Mouse (Mus musculus) fibroblast of lung, adult 2 months (primary cell): ENCODE data around the gene Tbrg4.
"Not testable (repeated sequence)": the region's sequence is repeated elsewhere in the genome, so short reads cannot be mapped to it uniquely, and the experiment has no call there.

Source experiments
- DNase-seq: peaks from one replicate; pipeline ENCODE4 v3.0.0-alpha.2; 2011; ENCODE audit warnings: low read depth

The Tbrg4 gene

DNA sequence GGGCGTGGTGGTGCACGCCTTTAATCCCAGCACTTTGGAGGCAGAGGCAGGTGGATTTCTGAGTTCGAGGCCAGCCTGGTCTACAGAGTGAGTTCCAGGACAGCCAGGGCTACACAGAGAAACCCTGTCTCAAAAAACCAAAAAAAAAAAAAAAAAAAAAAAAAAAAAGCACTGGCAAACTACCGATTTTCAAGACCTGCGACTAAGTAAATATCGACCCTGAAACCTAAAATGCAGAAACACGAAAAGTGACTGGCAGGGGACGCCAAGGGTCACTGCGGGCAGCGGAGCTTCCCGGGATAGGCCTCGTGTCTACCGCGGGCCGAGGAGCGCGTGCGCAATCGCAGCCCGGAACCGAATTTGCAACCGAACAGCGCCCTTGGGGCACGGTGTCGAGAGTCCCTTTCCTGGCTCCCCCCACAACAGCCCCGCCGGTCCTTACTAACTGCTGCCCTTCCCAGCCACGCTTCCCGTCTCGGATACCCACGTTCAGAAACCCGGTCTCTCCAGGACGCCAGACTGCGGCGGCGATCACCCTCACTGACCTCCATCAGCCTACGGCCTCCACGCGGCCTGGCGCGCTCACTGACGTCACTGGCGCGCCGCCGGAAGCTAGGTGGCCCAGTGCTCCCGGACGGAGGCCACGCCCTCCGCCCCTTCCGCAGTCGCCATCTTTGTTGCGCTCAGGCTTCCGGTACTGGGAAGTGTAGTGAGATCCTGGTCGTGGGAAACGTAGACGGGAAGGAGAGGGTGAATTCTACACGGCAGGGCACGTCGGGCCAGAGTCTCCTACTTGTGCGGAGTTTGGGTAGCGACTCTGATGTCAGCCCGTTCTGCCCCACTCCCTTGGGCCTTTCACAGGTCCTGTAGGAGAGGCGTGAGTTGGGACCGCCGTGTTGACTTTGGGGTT is at the start of gene Tbrg4:
Tbrg4 (minus strand) TSS at position 590 of the 910 bp plus-strand sequence.
- DNase-seq: peak; percentile 85

DNA sequence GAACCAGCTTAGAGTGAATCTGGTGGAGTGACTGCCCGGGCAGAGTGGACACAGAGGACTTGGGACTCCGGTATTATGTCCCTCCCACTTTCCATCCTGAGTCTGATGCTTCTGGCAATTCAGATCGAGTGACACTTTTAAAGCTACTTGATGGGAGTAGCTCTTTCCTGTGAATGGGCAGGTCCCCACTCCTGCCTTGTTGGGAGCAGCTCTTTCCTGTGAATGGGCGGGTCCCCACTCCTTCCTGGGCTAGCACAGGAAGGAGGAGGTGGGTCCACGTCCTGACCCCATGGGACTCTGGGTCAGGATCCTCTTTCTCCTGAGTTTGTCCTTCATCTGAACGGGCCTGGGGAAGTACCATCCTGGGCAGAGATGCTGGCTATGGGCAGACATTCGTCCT is 49.5 kb upstream of the Tbrg4 start:
- no peak for DNase-seq

DNA sequence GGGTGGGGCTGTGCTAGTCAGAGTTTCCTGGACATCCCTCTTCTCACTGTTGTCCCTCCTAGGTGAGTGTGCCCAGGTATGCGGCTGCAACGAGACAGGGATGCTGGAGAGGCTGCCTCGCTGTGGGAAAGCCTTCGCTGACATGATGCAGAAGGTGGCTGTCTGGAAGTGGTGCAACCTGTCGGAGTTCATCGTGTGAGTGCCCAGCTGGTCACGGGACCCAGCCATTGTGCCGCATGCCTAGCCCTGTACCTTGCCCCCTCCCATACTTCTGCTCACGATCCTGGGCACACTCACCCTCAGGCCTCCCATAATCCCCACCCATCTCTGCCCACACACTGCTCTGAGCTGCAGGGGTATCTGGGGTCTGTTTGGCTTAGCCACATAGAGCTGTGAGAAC is 48.8 kb upstream of the Tbrg4 start:
- no peak for DNase-seq

DNA sequence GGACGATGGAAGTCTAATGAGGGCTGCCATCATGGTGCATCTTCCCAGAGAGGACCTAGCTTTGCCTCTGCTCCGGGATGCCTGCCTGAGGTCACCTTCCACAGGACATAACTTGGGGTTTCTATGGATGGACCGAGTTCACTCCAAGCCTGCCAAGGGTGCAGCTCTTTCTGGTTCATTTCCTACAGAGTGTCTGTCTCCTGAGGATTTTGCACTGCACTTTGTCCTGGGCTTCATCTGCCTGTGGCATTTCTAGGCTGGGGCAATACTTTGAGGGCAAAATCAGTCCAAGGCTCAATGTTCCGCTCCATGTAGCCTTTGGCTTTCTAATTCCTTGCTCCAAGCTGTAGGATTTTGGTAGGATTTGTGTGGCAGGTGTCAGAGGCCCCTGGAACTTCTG is 45.0 kb upstream of the Tbrg4 start:
- no peak for DNase-seq

DNA sequence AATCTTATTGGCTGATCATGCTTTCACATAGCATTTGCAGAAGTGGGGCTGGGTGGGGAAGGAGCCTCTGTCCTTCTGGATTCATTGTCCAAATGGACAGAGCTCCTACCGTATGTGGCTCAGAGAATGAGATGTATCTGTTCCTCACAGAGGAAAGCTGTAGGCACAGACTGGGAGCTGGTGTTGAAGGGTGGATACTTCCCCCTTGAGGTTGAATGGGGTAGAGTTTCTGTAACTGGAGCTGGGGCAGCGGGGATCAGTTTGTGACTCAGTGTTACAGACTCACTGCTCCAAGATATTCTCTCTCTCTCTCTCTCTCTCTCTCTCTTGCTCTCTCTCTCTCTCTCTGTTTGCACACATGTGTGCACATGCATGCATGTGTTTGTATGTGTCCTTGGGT is 44.2 kb upstream of the Tbrg4 start:
- DNase-seq: no peak

DNA sequence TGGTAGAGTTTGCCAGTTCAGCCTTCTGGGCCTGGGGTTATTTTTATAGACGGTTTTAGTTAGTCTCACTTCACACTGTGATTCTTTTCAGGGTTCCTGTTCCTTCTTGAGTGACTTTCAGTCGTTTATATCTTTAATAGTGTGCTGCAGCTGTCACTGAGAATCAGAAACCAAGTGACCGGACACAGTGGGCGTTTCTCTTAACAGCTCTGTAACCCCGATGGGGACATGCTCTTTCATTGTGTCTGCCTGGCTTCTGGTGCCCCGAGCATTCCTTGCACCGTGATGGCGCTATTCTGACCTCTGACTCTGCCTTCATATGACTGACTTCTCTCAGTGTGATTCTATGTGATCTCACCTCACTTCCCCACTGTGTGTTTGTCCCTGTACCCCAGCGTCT is 43.2 kb upstream of the Tbrg4 start:
- DNase-seq: no peak

DNA sequence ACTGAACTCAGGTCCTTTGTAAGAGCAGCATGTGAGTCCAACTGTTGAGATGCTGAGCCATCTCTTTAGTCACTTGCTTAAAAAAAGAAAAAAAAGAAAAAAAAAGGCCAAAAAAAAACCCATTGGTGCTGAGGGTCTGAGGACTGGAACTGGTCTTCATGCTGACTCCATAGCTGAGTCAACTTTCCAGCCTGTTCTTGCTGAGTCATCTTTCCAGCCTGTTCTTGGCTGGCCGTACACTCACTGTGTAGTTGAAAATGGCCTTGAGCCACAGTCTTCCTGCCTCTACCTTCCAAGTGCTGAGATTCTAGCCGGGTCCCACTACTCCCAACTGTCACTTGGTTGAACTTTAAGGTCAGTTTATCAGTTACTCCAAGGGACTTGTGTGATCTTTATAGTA is 40.8 kb upstream of the Tbrg4 start:
- DNase-seq: no peak

DNA sequence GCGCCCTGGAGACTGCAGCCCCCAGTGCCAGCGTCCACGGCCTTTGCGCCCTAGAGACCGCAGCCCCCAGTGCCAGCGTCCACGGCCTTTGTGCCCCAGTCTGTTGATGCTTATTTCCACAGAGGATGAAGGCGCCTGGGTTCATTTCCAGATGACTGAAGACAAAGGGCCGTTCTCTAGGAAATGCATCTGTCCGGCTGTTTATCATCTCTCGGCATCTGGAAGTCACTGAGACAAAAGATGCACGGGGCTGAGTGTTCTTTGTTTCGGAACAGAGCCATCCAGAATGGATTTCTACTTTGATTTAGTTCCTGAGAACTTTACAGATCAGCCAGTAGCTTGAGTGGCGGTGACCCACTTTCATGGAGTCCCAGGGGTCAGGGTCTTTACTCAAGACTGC is 35.3 kb upstream of the Tbrg4 start:
- DNase-seq: no peak

DNA sequence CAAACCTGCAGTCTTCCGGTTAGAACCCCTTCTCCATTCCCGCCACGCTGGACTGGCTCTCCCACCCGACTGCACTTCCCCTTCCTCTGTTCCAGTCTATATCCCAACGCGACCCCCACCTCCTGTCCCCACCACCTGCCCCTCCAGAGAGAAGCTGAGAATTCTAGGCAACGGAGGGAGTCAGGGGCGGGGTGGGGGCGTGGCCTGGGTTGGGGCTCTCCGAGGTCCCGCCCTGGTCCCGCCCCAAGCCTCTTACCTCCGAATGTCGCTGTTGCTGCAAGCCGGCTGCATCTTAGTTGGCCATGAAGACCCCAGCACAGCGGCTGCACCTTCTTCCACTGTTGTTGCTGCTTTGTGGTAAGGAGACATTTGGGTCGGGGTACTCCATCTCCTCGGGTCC is 32.4 kb upstream of the Tbrg4 start, which contains the start of gene Ramp3:
Ramp3 (plus strand) TSS at position 251 of the 400 bp plus-strand sequence.
- DNase-seq: no peak

DNA sequence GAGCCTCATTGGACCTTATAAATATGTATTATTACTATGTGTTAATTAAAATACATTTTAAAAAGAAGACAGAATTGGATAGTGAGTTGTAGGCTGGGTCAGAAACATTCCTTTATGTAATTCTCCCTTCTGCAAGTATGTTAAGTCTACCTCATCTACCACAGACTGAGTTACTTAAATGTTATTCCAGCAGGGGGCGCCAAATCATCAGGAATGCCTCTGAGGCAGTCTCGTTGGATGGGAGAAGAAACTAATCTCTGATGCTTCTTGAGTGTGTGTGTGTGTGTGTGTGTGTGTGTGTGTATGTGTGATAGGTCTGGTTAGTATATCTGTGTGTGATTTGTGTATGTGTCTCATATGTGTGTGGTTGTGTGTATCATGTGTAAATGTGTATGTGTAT is 29.0 kb upstream of the Tbrg4 start:
- peak; percentile 36 for DNase-seq

DNA sequence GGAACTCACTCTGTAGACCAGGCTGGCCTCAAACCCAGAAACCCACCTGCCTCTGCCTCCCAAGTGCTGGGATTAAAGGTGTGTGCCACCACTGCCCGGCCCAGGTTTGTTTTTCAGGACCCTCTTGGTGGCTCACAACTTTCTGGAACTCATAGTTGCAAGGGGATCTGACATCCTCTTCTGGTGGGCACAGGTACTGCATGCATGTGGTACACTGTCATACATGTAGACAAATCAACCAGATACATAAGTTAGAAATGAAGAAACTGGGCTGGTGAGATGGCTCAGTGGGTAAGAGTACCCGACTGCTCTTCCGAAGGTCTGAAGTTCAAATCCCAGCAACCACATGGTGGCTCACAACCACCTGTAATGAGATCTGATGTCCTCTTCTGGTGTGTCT is 27.1 kb upstream of the Tbrg4 start:
- not testable (repeated sequence) for DNase-seq

DNA sequence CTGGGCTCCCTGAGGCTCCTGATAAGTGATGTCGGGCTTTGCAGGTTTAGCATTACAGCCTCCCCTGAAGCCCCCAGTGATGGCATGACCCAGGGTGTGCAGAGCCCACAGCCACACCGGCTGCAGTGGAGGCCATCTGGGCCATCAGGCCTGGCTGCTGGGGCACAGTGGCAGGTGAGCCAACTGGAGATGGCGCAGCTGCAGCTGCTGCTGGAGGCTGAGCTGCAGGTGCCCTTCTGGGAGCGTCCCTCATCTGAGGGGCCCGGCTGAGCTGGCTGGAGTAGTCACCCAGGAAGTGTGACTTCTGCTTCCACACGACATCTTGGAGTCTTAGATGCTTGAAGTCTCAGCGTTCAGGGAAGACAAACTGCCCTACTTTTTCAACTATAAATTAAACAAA is 24.7 kb upstream of the Tbrg4 start:
- DNase-seq: no peak

DNA sequence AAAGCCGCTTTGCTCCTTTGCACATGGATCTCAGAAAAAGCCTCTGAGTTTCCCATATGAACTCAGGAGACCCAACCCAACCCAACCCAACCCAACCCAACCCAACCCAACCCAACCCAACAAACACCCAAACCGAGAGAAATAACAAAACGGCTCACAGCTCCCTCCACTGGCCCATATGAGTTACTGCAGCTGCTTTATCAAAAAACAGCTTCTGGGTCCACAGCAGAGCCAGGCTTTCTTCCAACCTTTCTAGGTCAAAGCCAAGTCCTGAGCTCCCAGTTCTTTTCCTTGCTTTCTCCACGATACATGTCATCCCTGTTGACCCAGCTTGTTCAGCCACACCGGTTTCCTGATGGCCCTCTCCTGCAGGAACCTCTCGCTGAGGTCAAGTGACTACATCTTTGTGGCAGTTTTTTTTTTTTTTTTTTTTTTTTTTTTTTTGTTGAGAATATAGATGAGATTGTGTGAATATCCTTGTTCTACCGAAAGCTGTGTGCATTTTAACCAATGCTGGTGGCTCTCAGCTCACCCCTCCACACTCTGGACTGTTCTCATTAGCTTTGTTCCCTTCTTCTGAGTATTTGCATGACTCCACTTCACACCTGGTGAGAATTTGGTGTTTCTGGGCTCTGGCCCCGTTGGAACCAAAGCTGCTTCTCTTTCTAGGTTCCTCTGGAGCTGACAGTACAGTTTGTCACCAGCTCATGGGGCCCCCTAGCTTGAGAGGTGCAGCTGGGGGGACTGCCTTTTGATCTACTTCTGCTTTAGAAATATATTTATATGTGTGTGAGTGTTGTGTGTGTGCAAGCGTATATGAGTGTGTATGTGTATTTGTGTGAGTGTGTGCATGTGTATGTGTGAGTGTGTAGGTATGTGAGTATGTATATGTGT is 22.2 kb upstream of the Tbrg4 start:
- no peak for DNase-seq

DNA sequence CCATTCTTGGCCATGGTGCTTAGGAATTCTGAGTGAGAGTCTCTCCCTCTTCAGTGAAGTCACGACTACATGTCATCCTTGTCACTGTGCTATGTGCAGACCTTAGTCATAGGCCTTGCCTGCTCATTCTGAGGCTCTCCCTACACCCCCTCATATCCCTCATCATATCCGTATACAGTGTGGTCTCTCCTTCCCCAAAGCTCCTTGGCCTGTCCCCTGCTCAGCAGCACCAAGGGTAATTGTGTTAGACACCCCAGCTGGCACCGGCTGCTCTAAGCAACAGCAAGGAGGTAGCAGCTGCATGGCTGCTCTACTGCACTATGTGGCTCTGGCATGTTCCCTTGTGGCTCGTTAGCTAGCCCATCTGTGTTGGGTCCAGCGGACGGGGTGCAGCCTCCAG is 18.7 kb upstream of the Tbrg4 start:
- no peak for DNase-seq

DNA sequence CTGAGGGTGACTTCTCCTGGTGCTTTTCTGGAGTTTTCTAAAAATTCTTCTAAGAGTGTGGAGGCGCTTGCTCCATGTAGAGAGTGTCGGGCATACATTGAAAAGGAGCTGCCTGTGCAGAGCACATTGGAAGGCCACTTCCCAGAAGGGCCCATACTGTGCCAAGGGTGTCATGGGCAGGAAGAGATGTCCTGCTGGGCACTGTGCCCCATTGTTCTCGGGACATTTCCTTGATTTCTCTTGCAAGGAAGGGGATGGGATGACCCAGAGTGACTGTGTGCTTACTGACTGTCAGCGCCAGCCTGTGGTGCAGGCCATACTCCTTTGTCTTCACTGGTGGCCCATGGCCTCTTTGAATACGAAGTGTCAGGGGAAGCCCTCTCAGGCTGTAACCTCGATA is 13.2 kb upstream of the Tbrg4 start:
- DNase-seq: no peak

DNA sequence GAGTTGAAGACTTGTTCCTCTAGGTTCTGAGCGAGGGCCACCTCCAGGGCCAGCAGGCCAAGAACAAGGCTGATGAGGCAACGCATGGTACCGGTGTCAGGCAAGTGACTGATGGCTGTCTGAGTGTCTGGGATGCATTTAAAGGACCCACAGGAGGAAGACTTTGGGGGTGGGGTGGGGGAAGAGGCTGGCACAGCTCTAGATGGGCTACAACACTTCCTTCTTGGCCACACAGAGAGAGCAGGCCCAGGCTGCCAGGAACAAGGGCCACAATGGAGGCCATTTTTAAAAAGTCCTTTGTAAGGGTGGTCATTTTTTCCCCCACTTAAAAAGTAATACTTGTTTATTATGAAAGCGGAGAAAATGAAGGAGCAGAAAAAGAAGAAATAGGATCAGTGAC is 12.7 kb upstream of the Tbrg4 start, which contains the start of gene Wap:
Wap (minus strand) TSS at position 101 of the 400 bp plus-strand sequence.
- no peak for DNase-seq

DNA sequence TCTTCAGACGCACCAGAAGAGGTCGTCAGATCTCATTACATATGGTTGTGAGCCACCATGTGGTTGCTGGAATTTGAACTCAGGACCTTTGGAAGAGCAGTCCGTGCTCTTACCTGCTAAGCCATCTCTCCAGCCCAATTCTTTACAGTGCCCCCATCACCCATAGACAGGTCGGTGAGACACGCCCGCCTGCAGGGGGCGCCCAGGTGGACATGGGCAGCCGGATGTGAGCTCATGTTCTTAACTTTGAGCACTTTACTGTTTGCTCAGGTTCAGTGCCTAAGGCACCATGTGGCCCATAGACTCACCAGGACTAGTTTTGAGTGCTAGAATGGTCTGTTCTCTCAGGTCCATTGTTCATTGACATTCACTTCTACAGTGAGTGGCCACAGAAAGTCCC is 10.3 kb upstream of the Tbrg4 start:
- DNase-seq: no peak

DNA sequence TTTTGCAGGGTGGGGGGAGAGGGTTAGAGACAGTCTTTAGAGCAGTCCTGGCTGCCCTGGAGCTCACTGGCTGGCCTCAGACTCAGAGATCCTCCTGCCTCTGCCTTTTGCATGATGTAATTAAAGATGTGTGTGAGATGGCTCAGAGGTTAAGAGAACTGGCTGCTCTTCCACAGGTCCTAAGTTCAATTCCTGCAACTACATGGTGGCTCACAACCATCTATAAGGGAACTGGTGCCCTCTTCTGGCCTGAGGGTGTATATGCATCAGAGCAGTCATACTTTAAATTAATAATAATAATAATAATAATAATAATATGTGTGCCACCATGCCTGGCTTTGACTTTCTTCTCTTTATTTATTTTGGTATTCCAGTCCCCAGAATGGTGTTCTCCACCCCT is 3.8 kb upstream of the Tbrg4 start:
- DNase-seq: no peak

DNA sequence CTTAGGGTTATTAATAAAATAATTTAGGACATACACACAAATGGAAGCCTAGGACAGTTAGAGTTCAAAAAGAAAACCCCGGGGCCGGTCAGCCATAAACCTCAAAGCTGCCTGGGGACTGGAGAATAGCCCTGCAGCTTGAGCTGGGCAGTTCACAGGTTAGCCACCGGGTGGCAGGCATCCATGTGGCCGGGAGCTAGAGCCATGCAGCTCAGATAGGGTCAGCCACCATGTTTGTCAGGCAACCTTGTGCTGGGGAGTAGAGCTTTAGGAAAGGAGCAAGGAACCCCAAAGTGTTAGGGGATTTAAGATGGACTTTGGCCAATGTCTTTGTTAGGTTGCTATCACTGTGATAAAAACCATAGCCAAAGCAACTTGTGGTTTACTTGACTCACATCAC is 2.7 kb upstream of the Tbrg4 start:
- no peak for DNase-seq

DNA sequence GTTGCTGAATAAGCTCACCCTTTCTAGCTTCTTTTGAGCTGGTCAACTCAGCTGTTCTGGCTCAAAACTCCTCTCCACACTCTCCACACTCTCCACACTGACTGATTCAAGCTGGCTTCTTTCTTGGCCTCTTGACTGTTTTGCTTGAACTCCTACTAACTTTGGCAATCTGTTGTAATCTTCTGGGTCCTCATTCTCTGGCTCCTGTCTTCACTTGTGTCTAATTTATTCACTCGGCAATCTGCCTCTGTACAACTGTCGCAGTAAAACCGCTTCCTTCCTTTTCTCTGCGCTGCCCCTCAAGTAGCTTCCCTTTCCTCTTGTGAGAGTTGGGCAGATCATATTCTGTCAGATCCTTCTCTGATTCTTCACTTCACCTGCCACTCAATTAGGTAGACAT is 1.9 kb upstream of the Tbrg4 start:
- DNase-seq: no peak

DNA sequence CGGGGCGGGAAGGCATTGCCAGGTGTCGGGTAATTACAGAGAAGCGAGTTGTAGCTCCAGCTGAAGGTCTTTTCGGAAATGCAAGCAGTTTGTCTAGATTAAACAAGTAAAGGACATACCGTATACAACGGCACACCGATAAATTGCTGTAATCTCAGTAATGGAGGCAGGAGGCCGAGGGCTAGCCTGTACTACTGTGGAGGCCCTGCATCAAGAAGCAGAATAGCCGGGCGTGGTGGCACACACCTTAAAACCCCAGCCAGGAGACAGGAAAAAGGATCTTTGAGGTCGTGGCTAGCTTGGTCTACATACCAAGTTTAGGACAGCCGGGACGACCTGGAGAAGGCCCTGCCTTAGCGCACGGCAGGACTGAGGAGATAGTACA is 513 bp upstream of the Tbrg4 start:
- DNase-seq: no peak

DNA sequence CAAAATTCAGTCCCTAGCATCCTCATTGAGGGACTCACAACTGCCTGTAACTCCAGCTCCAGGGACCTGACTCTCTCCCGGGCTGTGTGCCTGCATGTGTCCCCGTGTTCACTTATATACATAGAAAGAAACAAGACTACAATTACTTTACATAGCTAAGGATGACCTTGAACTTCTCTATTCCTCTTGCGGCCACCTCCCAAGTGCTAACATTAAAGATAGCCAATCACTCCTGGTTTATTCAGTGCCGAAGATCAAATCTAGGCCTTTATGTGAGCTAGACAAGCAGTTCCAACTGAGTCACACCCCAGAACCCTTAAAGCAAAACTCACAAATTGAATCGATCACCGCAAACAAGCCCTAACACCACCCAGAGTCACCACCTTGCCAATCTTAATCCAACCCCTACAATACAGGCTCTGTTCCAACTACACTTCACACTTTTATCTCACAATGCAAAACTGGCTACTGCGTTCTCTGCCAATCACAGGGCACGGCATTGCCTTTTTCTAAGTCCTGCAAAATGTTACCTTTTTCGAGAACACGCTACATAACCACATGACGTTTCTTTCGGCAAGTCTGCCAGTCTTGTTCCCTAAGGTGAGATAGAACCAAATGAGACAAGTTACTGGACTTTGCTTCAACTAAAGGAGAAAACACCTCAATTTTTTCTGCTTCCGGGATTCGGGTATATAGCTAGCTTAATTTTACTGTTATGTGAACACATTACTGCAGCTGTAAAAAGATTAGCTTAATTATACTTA is 1.1 kb downstream of the Tbrg4 start:
- no peak for DNase-seq
